Comparison of ENCODE assay signal across 8 mouse cellular contexts in the genomic region with DNA sequence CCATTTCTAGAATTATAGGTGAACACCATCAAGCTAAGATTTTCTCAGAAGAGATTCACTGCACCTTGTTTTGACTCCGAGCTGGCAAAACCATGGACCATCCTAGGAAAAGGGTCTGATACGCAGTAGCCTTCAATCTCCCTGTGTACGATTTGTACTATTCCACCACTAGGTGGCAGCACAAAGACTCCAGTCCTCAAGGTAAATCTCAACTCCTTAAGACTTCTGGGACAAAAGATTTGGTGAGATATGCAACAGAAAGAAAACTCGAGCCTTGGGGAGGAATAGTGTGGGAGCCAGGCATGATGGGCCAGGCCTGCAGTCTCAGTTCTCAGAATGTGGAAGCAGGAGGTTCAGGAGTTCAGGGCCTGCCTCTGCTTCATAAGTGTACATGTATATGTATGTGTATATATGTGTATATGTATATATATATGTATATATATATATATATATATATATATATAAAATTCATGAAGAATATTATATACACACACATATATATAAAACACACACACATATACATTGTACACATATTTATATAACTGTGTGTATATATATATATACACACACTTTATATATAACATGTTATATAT.
DNase-seq lines count a peak whose midpoint lies in the region; ATAC-seq and TF ChIP-seq lines count a peak whose summit lies in the region.

No protein-coding gene starts in this region.

- no peaks in the 10 kb centered on the region for H3K4me1 ChIP-seq in MEL (ENCODE audit: control insufficient read depth in 1 of 2, insufficient read depth in 2 of 2, low read length in 2 of 2)
- no peaks in the 10 kb centered on the region for H3K4me1 ChIP-seq in lung, embryonic 14.5 days (ENCODE audit: insufficient read depth)

- peak; percentile 45 for TF ChIP-seq RAD21 in MEL (IDR thresholded peaks at IDR 0.05; ENCODE audit: low read depth, low read length)

- no peak overlapping the region for H3K4me2 ChIP-seq in lung, embryonic 14.5 days

- TF ChIP-seq EP300 in MEL (IDR thresholded peaks at IDR 0.05; ENCODE audit: low read depth in 1 of 2, low read length in 2 of 2), result no peak

- peak; percentile 88 for DNase-seq in heart, adult 11 months
- DNase-seq in heart, postnatal 25 days (ENCODE audit: low spot score), result no peak
- peak; percentile 61 for DNase-seq in MEL (ENCODE audit: low read depth, low spot score)
- DNase-seq in cerebellum, adult 8-10 months, result peak; percentile 47
- peak; percentile 26 for DNase-seq in gastrocnemius, postnatal 10 days
- DNase-seq in kidney, postnatal 14 days, result peak; percentile 64
- peak; percentile 79 for DNase-seq in lung, embryonic 14.5 days
- peak; percentile 56 for DNase-seq in splenic B cell, adult 2 months (ENCODE audit: low read depth, low spot score)

- no peak for TF ChIP-seq POLR2A in MEL (IDR thresholded peaks at IDR 0.05; ENCODE audit: control insufficient read depth in 1 of 2, insufficient read depth in 1 of 2, low read depth in 1 of 2, low read length in 2 of 2, poor library complexity in 1 of 2)

- intact Hi-C loops in heart, postnatal 25 days (cut with DNase I), result loop anchor here (2.0 to 10.0 kb wide), 4 partner anchors 277 to 1365 kb away; no protein-coding TSS in a partner anchor

- H3K9me3 ChIP-seq in MEL (replicated peaks; ENCODE audit: insufficient read depth, low read length), result no peaks in the 10 kb centered on the region
- no peaks in the 10 kb centered on the region for H3K9me3 ChIP-seq in lung, embryonic 14.5 days (ENCODE audit: low read depth, low read length)

- no peak overlapping the region for H3K27ac ChIP-seq in MEL (ENCODE audit: control insufficient read depth, low read depth, low read length)
- H3K27ac ChIP-seq in lung, embryonic 14.5 days (ENCODE audit: low read depth), result no peak overlapping the region

- no peaks in the 10 kb centered on the region for H3K27me3 ChIP-seq in MEL (ENCODE audit: control insufficient read depth in 1 of 2, insufficient read depth in 2 of 2, low read length in 2 of 2)
- H3K27me3 ChIP-seq in lung, embryonic 14.5 days (ENCODE audit: insufficient read depth, low read length), result no peaks in the 10 kb centered on the region
- no peaks in the 10 kb centered on the region for H3K27me3 ChIP-seq in splenic B cell, adult 2 months (ENCODE audit: control insufficient read depth, insufficient read depth, low read length, poor library complexity, severe bottlenecking)

- no peaks in the 10 kb centered on the region for H3K36me3 ChIP-seq in MEL (ENCODE audit: control insufficient read depth in 1 of 2, insufficient read depth in 2 of 2, low read length in 2 of 2)
- no peaks in the 10 kb centered on the region for H3K36me3 ChIP-seq in lung, embryonic 14.5 days (ENCODE audit: insufficient read depth)
- H3K36me3 ChIP-seq in splenic B cell, adult 2 months (ENCODE audit: control insufficient read depth, insufficient read depth, low read length, poor library complexity, severe bottlenecking), result no peaks in the 10 kb centered on the region

- H3K9ac ChIP-seq in MEL (ENCODE audit: control insufficient read depth, low read depth, low read length, poor library complexity, severe bottlenecking), result no peak overlapping the region
- no peak overlapping the region for H3K9ac ChIP-seq in lung, embryonic 14.5 days

- TF ChIP-seq CTCF in MEL (IDR thresholded peaks at IDR 0.05 in 2 of 3, conservative IDR thresholded peaks at IDR 0.05 in 1 of 3; ENCODE audit: control insufficient read depth in 1 of 3, insufficient read depth in 1 of 3, low read depth in 2 of 3, low read length in 3 of 3, poor library complexity in 1 of 3, severe bottlenecking in 1 of 3), result peak; percentile 29 to 67 (median 49)
- TF ChIP-seq CTCF in lung, embryonic 14.5 days (IDR thresholded peaks at IDR 0.05; ENCODE audit: low read depth), result peak; percentile 73

- H3K79me2 ChIP-seq in MEL (ENCODE audit: control insufficient read depth, insufficient read depth, low read length, poor library complexity), result no peaks in the 10 kb centered on the region

- no peak for ATAC-seq in lung, embryonic 14.5 days (ENCODE audit: insufficient read depth)

- 52% methylated on average over 4 of the region's 4 CpGs for WGBS in lung, embryonic 14.5 days

- H3K4me3 ChIP-seq in MEL (ENCODE audit: control insufficient read depth in 1 of 2, insufficient read depth in 1 of 2, low read depth in 2 of 2, low read length in 2 of 2), result no peak overlapping the region
- H3K4me3 ChIP-seq in lung, embryonic 14.5 days (ENCODE audit: low read depth, low read length), result no peak overlapping the region

TF ChIP-seq in MEL, 35 proteins besides CTCF, POLR2A, EP300 and RAD21:
- no peak for TF ChIP-seq HCFC1 (IDR thresholded peaks at IDR 0.05; ENCODE audit: low read depth, low read length)
- TF ChIP-seq TCF12 (IDR thresholded peaks at IDR 0.05; ENCODE audit: low read depth, low read length), result no peak
- TF ChIP-seq ZC3H11A (IDR thresholded peaks at IDR 0.05; ENCODE audit: low read depth, low read length), result 0 out of 2 replicates have a peak, but pooled peaks have one; percentile 9
- peak; percentile 73 for TF ChIP-seq SMC3 (IDR thresholded peaks at IDR 0.05; ENCODE audit: low read depth, low read length)
